15 mouse cellular contexts compared by ENCODE assay signal in the genomic region with DNA sequence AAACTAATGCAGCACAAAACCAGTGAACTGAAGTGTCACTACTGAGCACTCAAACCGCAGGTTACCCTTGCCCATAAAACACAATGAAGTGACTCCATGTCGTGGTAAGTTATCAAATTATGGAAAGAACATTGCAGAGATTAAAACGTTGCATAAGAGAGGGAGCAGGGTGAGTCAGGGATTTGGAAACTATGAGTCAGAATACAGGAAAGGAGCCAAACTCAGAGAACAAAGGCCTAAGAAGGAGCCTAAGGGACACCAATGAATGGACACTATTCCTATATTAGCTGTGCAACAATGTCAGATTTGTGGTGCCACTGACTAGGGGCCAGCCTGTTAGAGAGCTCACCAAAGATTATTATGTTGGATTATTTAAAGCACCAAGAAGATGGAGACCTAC. TPM values are rescaled to one million over a fixed set of nuclear protein-coding genes. Genes with fewer than 3 reads are reported as not detected.
A peak's percentile ranks its signal among the peaks of the same experiment; 100 is the strongest.
DNase-seq lines count a peak whose midpoint lies in the region; ATAC-seq and TF ChIP-seq lines count a peak whose summit lies in the region.
"Had no signal": no experiment of that assay in that cellular context is flagged by ENCODE, and none has a peak within 500 bp of the region (broad histone marks: within the 10 kb centered on the region; RNA-seq: fewer than 3 reads in every experiment).

No protein-coding gene starts in this region.

- no peaks in the 10 kb centered on the region for H3K27me3 ChIP-seq in stomach, embryonic 16.5 days (ENCODE audit: control insufficient read depth, insufficient read depth, low read length)
- H3K27me3 ChIP-seq in stomach, postnatal 0 days (ENCODE audit: control insufficient read depth, insufficient read depth, low read length) = no peaks in the 10 kb centered on the region
- H3K27me3 ChIP-seq: kidney, embryonic 15.5 days; midbrain, embryonic 15.5 days; neural tube, embryonic 15.5 days had no signal

- DNase-seq in gastrocnemius, adult 18-20 months (ENCODE audit: low spot score) = peak; percentile 67
- no peak for DNase-seq in gastrocnemius, adult 8-10 months (ENCODE audit: low spot score in 2 of 2)
- DNase-seq in stomach, postnatal 0 days (ENCODE audit: low spot score) = no peak
- DNase-seq in fibroblast of lung, adult 2 months (ENCODE audit: low read depth) = peak; percentile 50
- DNase-seq in skeletal muscle tissue, adult 2 months (ENCODE audit: low read depth, low spot score) = peak; percentile 68
- no peak for DNase-seq in spleen, adult 12 weeks (ENCODE audit: low spot score)
- DNase-seq: cerebellum, adult 11 months; forebrain, postnatal 0 days had no signal

- TF ChIP-seq CTCF in stomach, postnatal 0 days (IDR thresholded peaks at IDR 0.05; ENCODE audit: low read depth) = no peak

- no peaks in the 10 kb centered on the region for H3K36me3 ChIP-seq in stomach, embryonic 16.5 days (ENCODE audit: control insufficient read depth, insufficient read depth, low read length)
- no peaks in the 10 kb centered on the region for H3K36me3 ChIP-seq in stomach, postnatal 0 days (ENCODE audit: control insufficient read depth, insufficient read depth, low read length)
- H3K36me3 ChIP-seq: kidney, embryonic 15.5 days; midbrain, embryonic 15.5 days; neural tube, embryonic 15.5 days had no signal

- H3K4me2 ChIP-seq in stomach, embryonic 16.5 days (ENCODE audit: low read depth, low read length) = no peak overlapping the region
- no peak overlapping the region for H3K4me2 ChIP-seq in stomach, postnatal 0 days (replicated peaks; ENCODE audit: low read depth)
- H3K4me2 ChIP-seq: kidney, embryonic 15.5 days; midbrain, embryonic 15.5 days; neural tube, embryonic 15.5 days had no signal

- no peaks in the 10 kb centered on the region for H3K4me1 ChIP-seq in stomach, embryonic 16.5 days (ENCODE audit: control insufficient read depth, insufficient read depth, low read length)
- no peaks in the 10 kb centered on the region for H3K4me1 ChIP-seq in stomach, postnatal 0 days (replicated peaks; ENCODE audit: control insufficient read depth, insufficient read depth)
- H3K4me1 ChIP-seq: kidney, embryonic 15.5 days; midbrain, embryonic 15.5 days had no signal

- H3K9me3 ChIP-seq in stomach, embryonic 16.5 days (replicated peaks; ENCODE audit: control insufficient read depth, low read length) = no peaks in the 10 kb centered on the region
- no peaks in the 10 kb centered on the region for H3K9me3 ChIP-seq in stomach, postnatal 0 days (ENCODE audit: control insufficient read depth, low read length)
- H3K9me3 ChIP-seq: kidney, embryonic 15.5 days; midbrain, embryonic 15.5 days; neural tube, embryonic 15.5 days had no signal

- H3K9ac ChIP-seq in stomach, embryonic 16.5 days (ENCODE audit: low read length) = no peak overlapping the region
- H3K9ac ChIP-seq in stomach, postnatal 0 days (ENCODE audit: low read length) = no peak overlapping the region
- H3K9ac ChIP-seq: forebrain, postnatal 0 days; kidney, embryonic 15.5 days; liver, embryonic 14.5 days; midbrain, embryonic 15.5 days; neural tube, embryonic 15.5 days had no signal

- WGBS in stomach, embryonic 16.5 days = 53% methylated on average over 3 of the region's 3 CpGs
- WGBS in stomach, postnatal 0 days = 29% methylated on average over 3 of the region's 3 CpGs

- H3K4me3 ChIP-seq in stomach, embryonic 16.5 days (replicated peaks; ENCODE audit: low read length) = no peak overlapping the region
- H3K4me3 ChIP-seq in stomach, postnatal 0 days (ENCODE audit: low read depth, low read length) = no peak overlapping the region
- H3K4me3 ChIP-seq: kidney, embryonic 15.5 days; midbrain, embryonic 15.5 days; neural tube, embryonic 15.5 days had no signal

- no peak overlapping the region for H3K27ac ChIP-seq in stomach, embryonic 16.5 days (ENCODE audit: low read length)
- no peak overlapping the region for H3K27ac ChIP-seq in stomach, postnatal 0 days (replicated peaks)
- H3K27ac ChIP-seq: kidney, embryonic 15.5 days; liver, embryonic 14.5 days; midbrain, embryonic 15.5 days; neural tube, embryonic 15.5 days had no signal

- 0 out of 2 replicates have a peak, but pooled peaks have one; percentile 56 for ATAC-seq in stomach, embryonic 16.5 days (ENCODE audit: insufficient read depth, low FRiP score)
- ATAC-seq in stomach, postnatal 0 days (ENCODE audit: low FRiP score, low TSS enrichment) = no peak
- no peak for ATAC-seq in inflammation-experienced regulatory T-cells, adult 6 months
- ATAC-seq: forebrain, postnatal 0 days; midbrain, embryonic 15.5 days had no signal

- no peak for TF ChIP-seq EP300 in stomach, postnatal 0 days (optimal IDR thresholded peaks at IDR 0.05)

RNA-seq across cellular contexts. Expression of a gene that starts 53.3 kb away (rescaled TPM):
- total RNA-seq in gastrocnemius, adult 18-20 months (2021) = 10 to 100 TPM in 1 of 2 experiments, 1 to 10 TPM in 1; 6.6 to 15.0 TPM
- total RNA-seq in gastrocnemius, adult 8-10 months (2022) = 10 to 100 TPM in 1 of 4 experiments, 1 to 10 TPM in 3; 5.9 to 10.7 (median 7.6) TPM
- 14.8 TPM in 2 replicates for polyA plus RNA-seq in stomach, embryonic 16.5 days (2015; fragmentation: Nextera tagmentation; extraction: Ambion mirVana)
- polyA plus RNA-seq in stomach, postnatal 0 days (2015; fragmentation: Nextera tagmentation; extraction: Ambion mirVana) = 11.1 and 17.8 TPM in 2 replicates
- polyA plus RNA-seq in inflammation-experienced regulatory T-cells, adult 6 months (2017; shearing (Covaris generic)) = not detected
- total RNA-seq: hematopoietic stem cell, adult 5-6 weeks had no signal

Comparison
In these comparisons a context has a peak if more than half of its experiments do, and no peak if none do; other contexts are left out.
1. DNase-seq: peak in gastrocnemius, adult 18-20 months (single experiment), fibroblast of lung, adult 2 months (single experiment) and skeletal muscle tissue, adult 2 months (single experiment); none in gastrocnemius, adult 8-10 months (0 of 2), stomach, postnatal 0 days (single experiment) and spleen, adult 12 weeks (single experiment).